Mouse (Mus musculus) ES-CJ7 (cell line): ENCODE measurements at regions not wholly inside any gene's neighbourhood (a gene's known extent, or its start where the extent isn't known, plus 50 kb on each side); places are given as distances from the start of the nearest gene placed in this dataset.

ENCODE experiments used
- DNase-seq: peaks from one replicate; pipeline ENCODE4 v3.0.0; 2011; ENCODE audit warnings: low read depth, low spot score

GRCm38 (mm10) chr12:58901931-58902330 lies 109.9 kb downstream of the Sec23a start:
- no peak for DNase-seq

DNA sequence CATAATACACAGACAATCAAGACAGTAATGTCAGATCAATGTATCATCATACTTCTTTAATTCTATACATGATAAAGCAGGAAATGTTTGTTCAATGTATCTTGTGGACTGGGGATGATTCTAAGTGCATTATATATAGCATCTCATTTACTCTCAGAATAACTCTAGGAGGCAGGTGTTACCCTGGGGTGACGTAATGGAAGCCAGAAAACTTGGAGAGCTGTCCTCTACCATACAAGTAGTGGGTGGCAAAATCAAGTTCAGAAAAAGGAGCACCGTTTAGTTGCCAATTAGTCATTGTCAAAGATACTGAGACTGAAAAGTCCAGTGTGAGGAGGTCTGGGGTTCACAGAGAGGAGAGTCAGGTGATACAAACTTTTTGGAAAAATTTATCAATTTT lies 136.0 kb downstream of the Sec23a start:
- DNase-seq, result no peak

- no peak for DNase-seq
These were observed 139.4 kb downstream of the Sec23a start for GRCm38 (mm10) chr12:58872465-58872864.

DNA sequence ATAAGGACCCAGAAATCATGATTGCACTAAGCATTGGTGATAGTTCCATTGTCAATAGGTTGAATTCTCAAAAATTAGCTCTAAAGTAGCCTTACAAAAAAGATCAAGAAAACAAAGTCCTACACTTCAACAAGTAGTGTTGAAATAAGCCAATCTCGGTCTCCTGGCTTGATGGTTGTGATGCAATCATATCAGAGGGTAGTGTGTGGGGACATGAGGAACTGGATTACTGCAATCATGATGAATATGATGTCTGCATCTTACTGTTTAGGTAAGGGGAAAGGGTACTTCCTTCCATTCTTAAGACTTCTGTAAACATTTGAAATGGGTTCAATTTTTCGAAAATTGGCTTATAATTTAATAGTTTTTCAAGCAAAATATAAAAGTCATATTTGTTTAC lies 155.3 kb downstream of the Sec23a start:
- DNase-seq, result no peak

GRCm38 (mm10) chr12:58851677-58852385 lies 160.0 kb downstream of the Sec23a start:
- no peak for DNase-seq

DNA sequence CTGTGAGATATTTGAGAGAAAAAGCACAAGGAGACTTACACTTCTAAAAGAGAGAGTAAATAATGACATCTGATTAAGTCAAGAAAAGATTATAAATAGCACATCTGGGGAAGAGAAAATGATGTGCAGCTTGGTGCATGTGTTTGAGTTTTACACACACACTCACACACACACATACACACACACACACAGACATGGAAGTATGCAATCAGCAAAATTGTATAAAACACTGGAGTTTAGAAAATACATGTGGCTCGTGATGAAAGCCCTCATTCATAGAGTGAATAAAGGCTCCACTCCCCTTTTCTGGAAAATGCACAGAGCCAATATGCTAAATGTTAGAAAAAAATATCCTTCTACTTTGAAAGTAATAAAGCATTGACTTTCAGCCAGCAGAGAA lies 182.2 kb downstream of the Sec23a start:
- DNase-seq, result no peak

GRCm38 (mm10) chr12:58827864-58828263 lies 184.0 kb downstream of the Sec23a start:
- no peak for DNase-seq

DNA sequence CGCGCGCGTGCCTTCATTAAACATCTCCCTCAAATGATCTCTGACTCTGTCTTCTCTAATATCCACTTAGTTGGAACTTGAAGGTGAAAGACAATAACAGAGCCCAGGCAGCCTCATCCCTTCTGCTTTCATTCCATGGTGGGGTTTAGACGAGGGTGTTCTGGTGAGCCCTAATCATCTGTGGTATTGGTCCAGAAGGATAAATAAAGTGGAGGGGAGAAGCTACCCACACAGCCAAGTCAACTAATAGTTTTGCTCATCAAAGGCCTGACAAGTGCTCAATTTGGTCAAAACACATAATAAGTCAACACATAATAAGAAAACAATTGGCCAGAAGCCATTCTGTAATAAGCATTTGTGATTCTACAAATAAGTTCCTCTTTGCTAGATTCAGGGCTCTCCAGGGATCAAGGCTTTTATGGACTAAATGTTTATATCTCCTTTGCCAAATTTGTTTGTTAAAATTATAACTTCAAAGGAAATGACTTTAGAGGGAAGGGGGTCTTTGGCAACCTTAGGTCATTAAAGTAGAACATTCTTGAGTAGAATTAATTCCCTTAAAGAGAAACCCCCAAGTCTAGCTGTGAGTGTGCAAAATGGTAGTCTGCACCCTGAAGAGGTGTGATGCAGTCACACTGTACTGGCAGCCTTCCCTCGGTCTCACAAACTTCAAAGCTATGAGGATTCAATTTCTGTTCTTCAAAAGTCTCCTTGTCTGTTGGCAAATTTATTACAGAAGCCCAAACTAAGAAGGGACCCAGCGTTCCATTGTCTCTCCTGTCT lies 186.5 kb downstream of the Sec23a start:
- DNase-seq, result no peak

- no peak for DNase-seq
These were observed 188.8 kb downstream of the Sec23a start for GRCm38 (mm10) chr12:58822971-58823370.

DNA sequence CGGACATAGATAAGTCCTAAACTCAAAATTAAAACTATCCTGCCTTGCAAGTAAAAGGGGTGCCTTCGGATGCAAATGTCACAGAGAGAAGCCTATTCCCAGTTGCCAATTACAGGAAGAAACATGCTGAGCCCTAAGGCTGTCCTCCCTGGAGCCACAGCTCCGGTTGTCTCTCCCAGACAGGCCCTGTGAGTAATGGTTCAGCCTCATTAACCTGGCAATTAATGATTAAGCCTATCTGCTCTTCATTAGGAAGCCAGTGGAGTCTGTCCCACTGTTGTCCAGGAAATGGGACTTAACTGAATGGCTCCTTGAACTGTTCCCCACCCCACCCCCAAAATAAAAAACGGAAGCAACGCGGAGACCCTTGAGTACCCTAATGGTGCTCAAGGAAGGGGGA lies 207.7 kb downstream of the Sec23a start:
- DNase-seq, result no peak

DNA sequence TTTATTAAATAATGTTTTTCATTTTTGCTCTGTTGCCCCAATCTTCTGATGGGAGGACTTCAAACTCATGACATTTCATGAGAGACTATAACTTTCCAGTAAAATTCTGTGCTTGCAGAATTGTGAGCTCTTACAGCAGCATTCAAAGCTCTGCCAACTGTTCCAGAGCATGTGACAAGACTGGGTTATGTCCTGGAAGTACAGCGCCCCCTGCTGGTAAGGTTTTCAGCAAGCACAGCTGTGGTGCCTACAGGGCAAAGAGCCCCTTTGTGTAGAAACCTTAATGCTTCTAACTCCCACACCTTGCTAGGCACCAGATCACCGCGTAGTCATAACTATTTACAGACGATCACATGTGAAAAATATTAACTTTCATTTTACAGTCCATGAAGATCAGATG lies 209.4 kb downstream of the Sec23a start:
- DNase-seq, result peak; percentile 90
